Mouse (Mus musculus): ENCODE results near the gene Tpra1.

Gene Tpra1

GRCm38 (mm10) chr6:88889410-88890042, 12.5 kb upstream of the Tpra1 start:
- DNase-seq (ENCODE audit: low spot score in 2 of 2) = no peak

GRCm38 (mm10) chr6:88890832-88891231, 11.2 kb upstream of the Tpra1 start:
- no peak for DNase-seq (ENCODE audit: low spot score in 2 of 2)

- peak in 1 of 2 experiments; percentile 57 for DNase-seq (ENCODE audit: low spot score in 2 of 2)
These were observed 8.5 kb upstream of the Tpra1 start for GRCm38 (mm10) chr6:88893559-88893958.

- no peak for DNase-seq (ENCODE audit: low spot score in 2 of 2)
These were observed 6.1 kb upstream of the Tpra1 start for GRCm38 (mm10) chr6:88895943-88896342.

GRCm38 (mm10) chr6:88897246-88897645, 4.8 kb upstream of the Tpra1 start:
- DNase-seq (ENCODE audit: low spot score in 2 of 2) = no peak

GRCm38 (mm10) chr6:88898534-88899048, 3.5 kb upstream of the Tpra1 start, which contains the start of gene Mcm2:
Gene Mcm2 (minus strand): TSS chr6:88898780.
- DNase-seq (ENCODE audit: low spot score in 2 of 2) = peak; percentile 65 to 85

- DNase-seq (ENCODE audit: low spot score in 2 of 2) = no peak
These were observed 3.0 kb upstream of the Tpra1 start for GRCm38 (mm10) chr6:88899086-88899485.

- no peak for DNase-seq (ENCODE audit: low spot score in 2 of 2)
These were observed 2.4 kb upstream of the Tpra1 start for GRCm38 (mm10) chr6:88899628-88900027.

- DNase-seq (ENCODE audit: low spot score in 2 of 2) = no peak
These were observed 580 bp upstream of the Tpra1 start for GRCm38 (mm10) chr6:88901471-88901870.

- no peak for DNase-seq (ENCODE audit: low spot score in 2 of 2)
These were observed 1.7 kb downstream of the Tpra1 start for GRCm38 (mm10) chr6:88903708-88904107.

- no peak for DNase-seq (ENCODE audit: low spot score in 2 of 2)
These were observed 2.5 kb downstream of the Tpra1 start for GRCm38 (mm10) chr6:88904456-88904974.

GRCm38 (mm10) chr6:88905042-88905441, 3.0 kb downstream of the Tpra1 start:
- no peak for DNase-seq (ENCODE audit: low spot score in 2 of 2)

GRCm38 (mm10) chr6:88906369-88907108, 4.5 kb downstream of the Tpra1 start:
- DNase-seq (ENCODE audit: low spot score in 2 of 2) = peak in 1 of 2 experiments; percentile 49

- DNase-seq (ENCODE audit: low spot score in 2 of 2) = no peak
These were observed 7.1 kb downstream of the Tpra1 start for GRCm38 (mm10) chr6:88909151-88909550.

- no peak for DNase-seq (ENCODE audit: low spot score in 2 of 2)
These were observed 11.0 kb downstream of the Tpra1 start for GRCm38 (mm10) chr6:88913022-88913421.

- no peak for DNase-seq (ENCODE audit: low spot score in 2 of 2)
These were observed 11.4 kb downstream of the Tpra1 start for GRCm38 (mm10) chr6:88913440-88913839.

- no peak for DNase-seq (ENCODE audit: low spot score in 2 of 2)
These were observed 12.7 kb downstream of the Tpra1 start for GRCm38 (mm10) chr6:88914799-88915198.

GRCm38 (mm10) chr6:88915510-88915909, 13.5 kb downstream of the Tpra1 start:
- no peak for DNase-seq (ENCODE audit: low spot score in 2 of 2)

GRCm38 (mm10) chr6:88916153-88916552, 14.1 kb downstream of the Tpra1 start:
- DNase-seq (ENCODE audit: low spot score in 2 of 2) = peak in 1 of 2 experiments; percentile 52

GRCm38 (mm10) chr6:88918802-88919201, 16.8 kb downstream of the Tpra1 start:
- no peak for DNase-seq (ENCODE audit: low spot score in 2 of 2)

- no peak for DNase-seq (ENCODE audit: low spot score in 2 of 2)
These were observed 22.6 kb downstream of the Tpra1 start for GRCm38 (mm10) chr6:88924502-88925275.

GRCm38 (mm10) chr6:88925640-88926205, 23.7 kb downstream of the Tpra1 start:
- no peak for DNase-seq (ENCODE audit: low spot score in 2 of 2)
